Mouse (Mus musculus): ENCODE results near the gene Ctnnbip1.

DNA sequence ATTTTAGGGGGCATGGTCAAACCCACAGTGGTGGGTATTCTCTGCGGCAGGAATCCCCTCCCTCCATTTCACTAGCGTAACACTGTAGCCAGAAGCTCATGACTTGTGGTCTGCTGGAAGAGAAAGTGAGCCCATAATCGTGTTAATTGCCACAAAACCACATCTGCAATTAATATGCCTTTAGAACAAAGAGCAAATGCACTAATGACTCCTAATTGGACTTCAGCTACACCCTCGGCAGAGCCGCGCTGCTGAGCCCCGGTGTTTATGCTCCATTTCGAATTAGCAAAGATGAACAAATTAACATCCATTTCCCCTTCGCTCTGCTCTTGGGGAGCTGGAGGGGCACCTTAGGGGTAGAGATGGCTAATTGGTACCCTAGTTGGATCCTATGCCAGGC is 58.0 kb downstream of the Ctnnbip1 start:
- no peak for TF ChIP-seq CTCF (IDR thresholded peaks at IDR 0.05; ENCODE audit: low read depth, low read length)
- no peak for TF ChIP-seq POLR2A (IDR thresholded peaks at IDR 0.05; ENCODE audit: insufficient read depth, low read length)
- no peak for TF ChIP-seq EP300 (IDR thresholded peaks at IDR 0.05; ENCODE audit: insufficient read depth, low read depth, low read length)
